Mouse (Mus musculus): Measurements from ENCODE around the gene Jag2.

Gene Jag2

DNA sequence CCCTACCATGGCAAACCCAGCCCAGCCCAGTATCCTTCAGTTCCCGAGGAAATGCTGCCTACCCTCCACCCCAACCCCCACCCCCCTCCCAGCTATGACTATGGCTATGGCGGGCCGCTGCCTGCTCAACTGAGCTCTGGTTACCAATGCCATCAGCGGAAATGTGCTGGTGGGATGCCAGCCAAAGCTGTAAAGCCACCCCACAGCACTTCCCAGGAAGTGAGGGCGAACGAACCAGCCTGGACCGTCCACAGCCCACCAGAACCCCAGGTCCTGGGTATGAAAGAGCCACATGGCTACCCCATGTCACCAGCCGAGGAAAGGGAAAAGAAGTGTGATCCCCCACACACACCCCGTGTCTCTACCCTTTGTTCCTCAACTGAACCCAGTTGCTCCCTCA, 11.1 kb upstream of the Jag2 start:
- no peak for DNase-seq

DNA sequence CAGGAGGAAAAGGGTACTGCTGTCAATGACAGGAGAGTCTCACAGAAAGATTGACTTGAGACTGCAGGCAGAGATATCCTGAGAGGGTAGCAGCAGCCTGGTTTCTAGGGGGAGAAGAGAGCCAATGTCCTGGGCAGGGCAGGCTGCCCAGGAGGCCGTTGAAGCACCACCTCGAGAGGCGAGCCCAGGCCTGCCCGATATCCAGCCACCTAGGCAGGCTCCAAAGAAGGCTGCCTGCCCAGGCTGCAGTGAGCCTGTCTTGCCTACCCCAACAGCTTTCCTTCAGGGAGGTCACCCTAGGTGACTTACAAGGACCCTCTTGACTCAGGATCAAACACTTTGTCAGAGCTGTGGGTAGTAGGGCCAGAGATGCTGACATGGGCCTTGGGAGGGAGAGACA, 10.7 kb upstream of the Jag2 start:
- DNase-seq, result no peak

DNA sequence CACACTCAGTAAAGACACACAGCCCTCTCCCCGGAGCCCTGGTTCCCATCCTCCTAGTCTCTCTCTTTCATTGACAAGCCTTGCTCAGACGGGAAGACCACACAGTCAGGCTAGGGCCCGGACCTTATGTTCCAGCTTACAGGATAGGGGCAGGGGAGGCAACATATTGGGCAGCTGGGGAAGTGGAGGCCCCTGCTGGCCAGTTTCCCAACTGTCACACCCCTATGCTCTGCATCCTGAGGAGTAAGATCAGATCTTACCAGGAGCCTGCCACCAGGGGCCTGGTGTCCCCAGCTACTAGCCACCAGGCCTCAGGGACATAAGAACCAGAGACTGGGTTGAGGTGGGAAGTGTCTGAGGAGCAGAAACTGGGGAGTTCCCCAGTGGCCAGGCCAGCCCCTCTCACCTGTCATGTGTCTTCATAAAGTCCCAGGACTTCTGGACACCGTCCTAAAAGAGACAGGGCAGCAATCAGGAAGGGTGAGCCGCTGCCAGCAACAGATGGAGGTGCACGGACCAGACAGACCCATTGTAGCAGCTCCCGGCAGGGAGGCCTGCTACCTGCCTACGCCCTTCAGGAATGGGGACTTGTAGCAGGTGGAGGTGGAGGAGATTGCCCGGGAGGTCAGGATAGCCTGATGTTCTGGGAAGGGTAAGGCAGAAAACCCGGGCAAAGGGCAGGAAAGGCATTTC, 9.4 kb upstream of the Jag2 start:
- no peak for DNase-seq

DNA sequence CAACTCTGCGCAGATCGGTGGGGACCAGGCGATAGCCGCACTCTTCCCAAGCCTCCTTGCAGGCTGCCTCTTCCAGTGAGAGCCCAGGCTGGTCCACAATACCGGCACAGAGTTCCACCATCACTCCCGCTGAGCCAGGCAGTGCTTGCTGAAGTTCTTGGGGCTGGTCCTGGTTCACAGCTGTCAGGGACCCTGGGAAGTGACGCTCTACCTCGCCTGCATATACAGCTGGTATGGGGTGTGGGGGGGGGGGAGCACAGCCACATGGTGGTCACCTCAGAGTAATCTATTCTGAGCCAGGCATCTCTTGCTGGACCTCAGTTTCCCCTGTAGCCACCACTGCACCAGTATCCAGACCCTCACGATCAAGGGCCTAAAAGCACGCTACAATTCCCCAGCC, 8.8 kb upstream of the Jag2 start:
- no peak for DNase-seq

DNA sequence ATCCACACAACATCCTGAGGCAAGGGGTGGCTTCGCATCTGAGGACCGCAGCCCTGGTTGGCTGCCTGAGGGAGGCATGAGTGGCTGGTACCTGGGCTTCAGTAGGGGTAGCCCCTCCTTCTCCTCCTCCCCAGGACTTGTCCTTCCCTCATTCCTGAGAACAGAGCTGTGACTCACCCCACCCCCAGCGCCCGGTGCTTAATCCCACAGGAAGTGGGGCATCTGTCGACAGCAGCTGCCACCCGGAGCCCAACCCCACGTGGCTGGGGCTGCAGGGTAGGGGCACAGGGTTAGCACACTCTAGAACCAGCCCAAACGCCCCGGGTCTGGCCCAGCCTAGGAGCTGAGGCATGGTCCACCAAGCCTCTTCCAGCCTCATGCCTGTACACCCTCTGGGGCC, 8.3 kb upstream of the Jag2 start:
- DNase-seq, result no peak

DNA sequence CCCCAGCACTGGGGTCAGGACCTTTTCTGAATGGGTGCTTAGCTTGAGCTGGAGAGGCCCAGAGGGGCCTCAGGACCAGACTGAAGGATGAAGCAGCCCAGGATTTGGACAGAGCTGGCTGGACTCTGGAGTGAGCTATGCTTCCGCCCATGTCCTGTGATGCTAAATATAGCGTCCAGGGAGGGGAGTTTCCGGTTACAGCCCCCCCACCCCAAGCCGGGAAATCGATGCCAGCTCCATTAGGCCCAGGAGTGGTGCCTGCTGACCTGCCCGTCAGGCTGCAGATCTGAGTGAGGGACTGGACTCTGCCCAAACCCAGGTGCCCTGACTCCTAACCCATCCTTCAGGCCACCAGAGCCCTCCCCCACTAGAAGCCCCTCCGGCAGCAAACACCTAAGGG, 3.1 kb upstream of the Jag2 start:
- no peak for DNase-seq

DNA sequence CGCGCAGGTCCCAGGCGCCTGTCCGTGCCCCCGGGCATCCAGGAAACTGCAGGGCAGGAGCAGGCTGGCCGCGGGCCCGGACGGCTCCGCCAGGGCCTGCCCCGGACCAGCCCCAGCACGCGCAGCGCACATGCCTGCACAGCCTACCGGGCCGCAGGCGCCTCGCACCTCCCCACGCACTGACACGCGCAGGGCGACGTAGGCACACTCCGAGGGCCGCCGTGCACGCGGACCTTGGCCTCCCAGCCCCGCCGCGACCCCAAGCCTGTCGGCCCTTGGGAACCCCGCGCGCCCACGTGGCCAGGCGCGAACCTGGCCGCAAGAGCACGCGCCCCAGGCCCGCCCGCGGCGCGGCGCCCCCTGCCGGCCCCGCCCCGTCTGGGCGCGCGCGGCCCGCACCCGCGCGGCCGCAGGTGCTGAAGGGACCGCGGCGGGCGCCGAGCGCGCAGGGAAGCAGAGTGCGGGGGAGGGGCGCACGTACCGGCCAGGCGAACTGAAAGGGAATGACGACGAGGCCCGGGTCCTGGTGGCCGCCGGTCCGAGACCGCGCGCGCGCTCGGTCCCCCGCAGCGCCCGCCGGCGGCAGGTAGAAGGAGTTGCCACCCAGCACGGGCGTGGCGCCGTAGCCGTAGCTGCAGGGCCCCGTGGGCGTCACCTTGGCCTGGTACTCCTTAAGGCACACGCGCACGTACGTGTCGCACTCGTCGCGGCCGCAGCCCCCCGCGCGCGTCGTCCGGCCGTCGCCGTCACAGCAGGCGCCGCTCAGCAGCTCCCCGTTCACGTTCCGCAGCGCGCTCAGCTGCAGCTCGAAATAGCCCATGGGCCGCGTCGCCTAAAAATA, 955 bp downstream of the Jag2 start:
- DNase-seq, result no peak

DNA sequence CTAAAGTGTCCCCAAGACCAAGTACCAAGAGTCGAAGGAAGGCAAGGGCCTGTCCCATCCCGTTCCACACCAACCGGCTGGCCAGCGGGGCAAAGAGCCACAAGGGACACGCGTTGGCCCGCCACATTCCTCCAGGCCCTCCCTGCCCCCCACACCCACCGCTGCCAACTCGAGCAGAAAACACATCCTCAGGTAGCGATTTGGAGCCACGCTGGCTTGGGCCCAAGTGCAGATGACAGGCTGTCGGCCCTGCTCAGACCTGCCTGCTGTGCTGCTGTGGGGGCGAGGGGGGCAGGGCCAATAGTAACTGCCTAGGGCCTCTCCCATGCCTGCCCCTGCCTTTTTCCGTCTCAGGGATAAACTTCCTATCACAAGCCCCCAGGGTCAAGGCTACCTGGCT, 2.3 kb downstream of the Jag2 start:
- no peak for DNase-seq

DNA sequence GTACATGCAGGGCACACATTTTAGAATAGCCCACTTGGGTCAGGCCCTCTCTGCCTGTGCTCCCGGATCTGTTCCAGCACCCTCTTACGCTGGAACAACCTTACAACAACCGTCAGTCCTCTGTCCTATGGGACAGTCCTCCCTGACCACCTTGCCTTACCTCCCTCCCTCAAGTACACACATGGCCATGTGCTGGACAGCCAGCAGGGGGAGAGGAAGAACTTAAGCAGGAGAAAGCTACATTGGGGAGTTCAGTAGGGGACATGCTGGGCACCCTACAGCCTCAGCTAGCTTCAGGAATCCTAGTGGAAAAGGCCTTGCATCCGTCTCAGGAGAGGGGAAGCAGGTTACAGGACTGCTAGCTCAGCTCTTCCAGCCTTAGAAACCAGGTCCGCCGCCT, 3.6 kb downstream of the Jag2 start:
- no peak for DNase-seq

DNA sequence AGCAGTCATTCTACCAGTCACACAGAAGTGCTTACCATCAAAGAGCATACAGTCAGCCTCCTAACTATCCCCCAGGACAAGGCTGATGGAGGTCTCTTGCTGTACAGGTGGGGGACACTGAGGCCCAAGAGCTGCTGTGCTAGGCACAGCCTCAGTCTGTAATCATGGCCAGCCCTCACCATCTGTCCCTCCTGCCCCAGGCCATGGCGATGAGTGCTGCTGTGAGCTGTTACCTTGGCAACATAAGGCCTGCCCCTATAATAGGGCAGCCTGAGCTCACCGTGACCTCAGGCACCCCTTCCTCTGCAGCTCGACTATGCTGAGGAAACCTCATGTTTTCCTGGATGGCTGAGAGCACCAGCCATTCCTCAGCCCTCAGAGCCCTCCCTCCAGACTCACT, 7.0 kb downstream of the Jag2 start:
- no peak for DNase-seq

DNA sequence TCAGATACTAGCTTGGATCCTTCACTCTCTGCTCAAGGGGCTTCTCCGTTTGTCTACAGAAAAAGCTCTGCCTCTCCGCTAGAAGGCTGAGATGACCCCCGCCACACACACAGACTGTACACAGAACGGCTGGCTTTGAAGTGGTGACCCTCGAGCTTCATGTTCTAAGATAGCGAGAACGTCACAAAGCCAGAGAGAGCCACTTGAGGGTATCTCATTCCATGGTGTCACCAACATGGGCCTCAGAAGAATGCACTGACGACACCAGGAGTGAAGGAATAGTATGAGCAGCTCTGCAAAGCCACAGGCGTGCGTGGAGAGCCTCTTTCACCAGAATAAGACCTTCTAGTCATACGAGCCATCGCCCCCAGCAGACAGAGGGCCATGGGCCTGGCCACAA, 8.1 kb downstream of the Jag2 start:
- DNase-seq, result no peak

DNA sequence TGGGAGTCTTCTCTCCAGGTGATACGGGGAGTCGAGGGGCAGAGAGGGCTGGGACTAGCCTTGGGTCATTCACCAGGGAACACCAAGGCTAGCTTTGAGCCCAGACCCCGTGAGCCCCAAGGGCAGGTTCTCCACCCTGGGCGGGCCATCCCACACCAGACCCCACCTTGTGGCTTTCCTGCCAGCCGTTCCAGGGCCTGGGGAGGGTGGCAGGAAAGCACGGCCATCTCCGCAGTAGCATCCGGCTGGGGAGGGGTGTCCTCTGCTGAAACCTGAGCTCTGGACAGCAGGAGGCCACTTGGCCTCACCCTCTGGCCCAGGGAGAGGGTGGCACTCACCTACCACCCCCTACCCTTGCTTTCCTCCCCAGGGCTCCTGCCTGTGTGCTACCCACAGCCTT, 11.7 kb downstream of the Jag2 start:
- no peak for DNase-seq

DNA sequence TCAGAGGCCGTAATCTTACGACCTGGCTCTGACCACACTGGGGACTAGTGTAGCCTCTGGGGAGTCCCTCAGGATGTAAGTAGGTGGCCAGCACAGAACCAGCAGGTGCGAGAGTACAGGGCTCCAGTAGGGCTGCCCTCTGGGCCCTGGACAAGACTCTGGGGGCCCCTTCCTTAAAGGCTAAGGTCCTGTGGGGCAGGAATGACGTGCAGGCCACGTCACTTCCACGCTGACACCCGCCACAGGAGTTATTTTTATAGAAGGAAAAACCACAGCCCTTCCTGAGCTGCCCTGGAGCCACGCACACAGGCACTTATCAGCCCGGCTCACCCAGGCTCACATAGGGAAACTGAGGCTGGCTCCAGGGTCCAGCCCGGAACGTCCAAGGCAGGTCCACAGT, 12.1 kb downstream of the Jag2 start:
- DNase-seq, result peak; percentile 32

DNA sequence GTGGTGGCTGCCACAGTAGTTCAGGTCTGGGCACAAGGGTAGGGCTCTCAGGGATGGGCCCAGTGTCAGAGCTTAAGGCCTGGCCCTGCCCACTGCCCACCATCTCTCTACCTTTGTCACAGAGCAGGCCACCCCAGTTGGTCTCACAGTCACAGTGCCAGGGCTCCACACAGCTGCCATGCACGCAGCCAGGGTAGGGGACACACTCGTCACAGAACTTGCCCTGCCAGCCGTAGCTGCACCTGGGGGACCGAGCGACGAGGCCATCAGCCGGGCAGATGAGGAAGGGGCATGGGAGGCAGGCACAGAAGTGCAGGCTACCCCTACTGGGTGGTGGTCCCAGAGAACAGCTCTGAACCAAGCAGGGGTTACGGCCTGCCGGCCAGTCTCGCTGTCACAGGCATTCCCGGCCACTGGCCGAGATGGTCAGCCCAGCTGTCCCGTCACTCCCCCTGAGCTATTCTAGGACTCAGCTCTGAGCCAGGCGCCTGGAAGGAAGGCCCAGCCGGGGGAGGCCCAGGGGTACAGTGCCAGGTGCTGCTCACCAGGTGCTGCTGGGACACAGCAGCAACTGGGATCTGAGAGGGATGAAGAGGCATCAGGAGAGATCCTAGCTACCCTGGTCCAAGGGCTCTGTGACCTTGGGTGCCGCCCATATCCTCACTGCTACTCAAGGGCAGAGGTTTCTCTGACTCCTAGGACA, 12.7 kb downstream of the Jag2 start:
- DNase-seq, result no peak

DNA sequence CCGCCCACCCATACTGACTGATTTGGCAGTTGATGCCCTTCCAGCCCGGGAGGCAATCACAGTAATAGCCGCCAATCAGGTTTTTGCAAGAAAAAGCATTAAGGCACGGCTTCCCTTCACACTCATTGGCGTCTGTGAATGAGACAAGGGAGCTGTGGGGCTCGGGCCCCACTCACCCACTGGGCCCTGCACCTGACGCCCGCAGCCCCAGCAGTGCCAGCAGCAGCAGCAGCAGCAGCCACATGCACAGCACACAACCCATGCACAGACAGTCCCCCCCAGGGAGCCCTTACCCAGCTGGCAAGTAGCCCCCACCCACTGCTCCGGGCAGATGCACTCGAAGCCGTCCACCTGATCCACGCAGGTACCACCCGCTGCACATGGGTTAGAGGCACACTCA, 14.0 kb downstream of the Jag2 start:
- DNase-seq, result no peak

DNA sequence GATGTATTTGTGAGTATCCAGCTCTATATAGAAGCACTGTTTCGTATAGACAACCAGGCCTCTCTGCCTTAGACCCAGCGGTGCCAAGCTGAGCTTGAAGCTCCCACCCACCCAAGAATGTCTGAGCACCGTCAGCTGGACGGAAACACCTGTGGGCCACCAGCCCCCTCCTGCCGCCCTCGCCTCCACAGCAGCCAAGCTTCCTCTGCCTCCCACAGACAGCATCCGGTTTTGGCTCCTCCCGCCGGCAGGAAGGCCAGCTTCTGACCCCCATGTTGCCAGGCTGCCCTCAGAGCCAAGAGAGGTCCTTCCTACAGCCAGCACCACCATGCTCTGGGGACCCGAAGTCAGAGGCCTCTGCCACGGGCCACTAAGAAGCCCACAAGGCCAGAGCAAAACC, 15.0 kb downstream of the Jag2 start:
- DNase-seq, result no peak

DNA sequence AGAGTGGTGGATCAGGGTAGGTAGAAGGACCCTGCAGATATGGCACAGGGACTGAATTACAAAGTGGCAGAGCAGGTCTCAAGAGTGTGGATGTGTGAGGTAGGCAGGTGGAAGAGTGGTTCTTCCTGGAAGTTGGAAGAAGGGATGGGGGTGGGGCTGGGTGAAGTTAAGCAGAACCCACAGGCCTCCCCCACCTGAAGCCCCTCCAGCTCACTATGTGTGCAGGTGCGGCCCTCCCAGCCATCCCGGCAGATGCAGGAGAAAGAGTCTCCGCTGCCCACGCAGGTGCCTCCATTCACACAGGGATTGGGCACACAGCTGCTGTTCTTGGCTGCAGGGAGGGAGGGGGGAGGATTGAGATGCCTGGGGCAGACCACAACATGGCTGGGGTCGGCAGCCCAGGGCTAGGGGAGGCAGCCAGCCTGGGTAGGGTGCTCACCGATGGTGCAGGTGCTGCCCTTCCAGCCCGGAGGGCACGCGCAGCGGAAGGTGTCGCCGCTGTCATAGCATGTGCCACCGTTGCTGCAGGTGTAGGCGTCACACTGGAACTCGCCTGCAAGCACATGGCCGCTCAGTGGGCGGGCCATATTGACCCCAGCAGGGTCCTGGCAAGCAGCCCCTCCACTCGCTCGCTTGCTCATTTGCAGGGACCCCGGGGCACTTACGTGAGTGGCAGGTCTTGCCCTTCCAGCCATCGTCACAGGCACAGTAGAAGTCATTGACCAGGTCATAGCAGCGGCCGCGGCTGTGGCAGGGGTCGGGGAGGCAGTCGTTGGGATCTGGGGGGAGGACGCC, 16.4 kb downstream of the Jag2 start:
- no peak for DNase-seq

DNA sequence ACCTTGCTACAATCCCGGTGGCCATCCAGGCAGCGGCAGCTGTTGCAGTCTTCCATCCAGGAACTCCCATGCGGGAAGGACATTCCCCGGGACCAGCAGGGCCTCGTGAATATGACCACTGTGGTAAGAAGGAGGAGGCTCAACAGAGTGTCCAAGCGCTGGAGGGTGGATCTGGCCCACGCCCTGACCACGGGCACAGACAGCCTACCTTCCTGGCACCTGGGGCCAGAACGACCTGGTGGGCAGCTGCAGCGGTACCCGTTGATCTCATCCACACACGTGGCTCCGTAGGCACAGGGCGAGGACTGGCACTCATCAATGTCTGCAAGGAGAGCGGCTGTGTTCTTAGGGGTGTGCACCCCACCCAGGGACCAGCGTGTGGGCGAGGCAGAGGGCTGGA, 17.9 kb downstream of the Jag2 start:
- no peak for DNase-seq

DNA sequence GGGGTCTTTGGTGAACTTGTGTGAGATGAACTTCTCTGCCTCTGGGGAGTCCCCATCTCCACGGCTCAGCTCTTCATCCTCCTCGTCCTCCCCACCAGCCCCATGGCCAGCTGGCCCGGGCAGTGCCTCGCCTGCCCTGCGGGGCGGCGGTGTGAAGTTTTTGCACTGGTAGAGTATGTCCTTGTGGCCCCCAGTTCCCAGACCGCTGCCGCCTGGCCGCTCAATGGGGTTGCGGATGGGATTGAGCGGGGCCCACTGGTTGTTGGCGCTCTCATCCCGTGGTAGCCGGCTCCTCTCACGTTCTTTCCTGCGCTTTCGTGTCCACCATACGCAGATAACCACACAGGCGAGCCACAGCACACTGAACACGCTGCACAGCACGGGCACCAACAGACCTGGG, 20.6 kb downstream of the Jag2 start:
- DNase-seq, result no peak

DNA sequence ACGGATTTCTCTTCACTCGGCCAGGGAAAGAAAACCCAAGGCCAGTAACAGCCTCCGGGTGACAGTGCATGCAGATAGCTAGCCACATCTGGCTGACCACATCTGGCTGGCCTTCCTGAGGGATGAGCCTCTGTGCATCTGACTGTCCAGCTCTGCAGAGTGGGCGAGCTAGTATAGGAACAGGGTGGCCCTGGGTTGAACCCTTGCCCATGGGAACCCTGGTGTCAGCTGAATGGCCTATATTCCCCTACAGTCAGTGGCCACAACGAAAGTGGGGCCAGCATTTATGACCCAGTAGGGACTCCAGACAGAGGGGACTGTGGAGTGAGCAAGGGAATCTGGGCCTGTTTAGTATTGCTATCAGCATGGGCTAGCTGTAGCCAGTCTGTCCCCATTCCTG, 24.6 kb downstream of the Jag2 start:
- no peak for DNase-seq

DNA sequence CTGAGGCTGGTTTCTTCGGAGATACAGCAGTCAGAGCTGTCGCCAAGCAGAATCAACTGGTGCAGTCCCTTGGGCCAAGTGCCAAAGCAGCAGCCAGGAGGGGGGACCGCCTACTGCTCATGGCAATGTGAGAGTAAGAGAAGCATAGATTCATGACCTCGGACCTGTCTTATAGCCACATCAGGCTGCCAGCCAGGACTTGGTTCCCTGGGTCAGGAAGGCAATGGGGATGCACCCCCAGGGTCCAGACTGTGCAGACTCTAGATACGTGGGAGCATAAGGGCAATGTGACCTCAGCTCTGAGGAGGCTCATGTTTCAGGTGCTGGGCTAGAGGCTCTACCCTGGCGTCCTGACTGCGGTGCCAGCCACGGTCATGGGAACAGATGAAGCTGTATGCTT, 25.6 kb downstream of the Jag2 start:
- DNase-seq, result no peak

DNA sequence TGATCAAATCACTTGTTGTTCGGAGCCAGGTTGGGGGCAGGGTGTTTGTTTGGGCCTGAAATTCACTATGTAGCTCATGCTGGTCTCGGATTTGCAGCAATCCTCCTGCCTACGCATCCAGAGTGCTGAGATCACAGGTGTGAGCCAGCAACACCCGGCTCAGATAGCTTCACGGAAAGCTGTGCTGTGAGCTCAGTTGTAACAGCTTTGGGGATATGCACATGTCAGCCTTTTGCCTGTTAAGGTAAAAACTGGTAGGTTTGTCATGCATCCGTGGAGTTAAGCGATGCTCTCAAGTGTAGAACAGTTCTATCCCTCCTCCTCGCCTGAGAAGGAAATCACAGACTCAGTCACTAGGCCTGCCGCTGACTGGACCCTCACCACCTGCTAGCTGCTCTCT, 28.9 kb downstream of the Jag2 start:
- no peak for DNase-seq

DNA sequence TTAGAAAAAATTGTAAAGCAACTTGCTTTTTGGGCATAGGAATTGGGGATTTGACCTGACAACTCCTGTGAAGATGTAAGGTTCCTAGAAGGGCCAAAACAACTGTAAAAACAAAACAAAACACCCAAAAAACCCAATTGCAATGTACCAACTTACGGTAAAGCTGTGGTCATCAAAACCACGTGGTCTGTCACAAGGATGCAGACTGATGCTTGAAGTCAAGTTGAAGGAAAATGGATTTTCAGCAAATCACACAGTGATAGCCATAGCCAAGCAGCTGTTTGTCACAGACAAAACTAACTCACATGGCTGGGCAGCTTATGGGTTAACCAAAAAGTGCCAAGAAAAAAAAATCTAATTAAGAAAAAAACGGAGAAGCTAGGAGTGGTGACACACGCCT, 30.6 kb downstream of the Jag2 start:
- no peak for DNase-seq

All from kidney, adult 18-20 months (tissue).